Mouse (Mus musculus) spleen, adult 2 months (tissue): ENCODE measurements around the gene BC030499.

Experiments
- CTCF ChIP-seq: fragments of 200-500 bp; IDR thresholded peaks from 2 replicates; pipeline ENCODE4 v1.5.1; 2011; ENCODE audit warnings: mild to moderate bottlenecking, inconsistent platforms; ENCODE audit not compliant: insufficient read depth, insufficient read length, insufficient replicate concordance; ENCODE audit errors: extremely low read depth
- POLR2A ChIP-seq: fragments of 200-500 bp; IDR thresholded peaks from 2 replicates; pipeline ENCODE4 v1.6.1; 2011; ENCODE audit warnings: low read depth, low read length, inconsistent platforms

- TF ChIP-seq CTCF: no peak
- no peak for TF ChIP-seq POLR2A
Observed at GRCm38 (mm10) chr11:78279586-78279985, 11.1 kb upstream of the BC030499 start.
